Mouse (Mus musculus): Measurements from ENCODE around the gene Taf7l. TPM values are rescaled to one million over a fixed set of nuclear protein-coding genes. Genes with fewer than 3 reads are reported as not detected.

The Taf7l gene
- polyA plus RNA-seq, 1 experiment = not detected

DNA sequence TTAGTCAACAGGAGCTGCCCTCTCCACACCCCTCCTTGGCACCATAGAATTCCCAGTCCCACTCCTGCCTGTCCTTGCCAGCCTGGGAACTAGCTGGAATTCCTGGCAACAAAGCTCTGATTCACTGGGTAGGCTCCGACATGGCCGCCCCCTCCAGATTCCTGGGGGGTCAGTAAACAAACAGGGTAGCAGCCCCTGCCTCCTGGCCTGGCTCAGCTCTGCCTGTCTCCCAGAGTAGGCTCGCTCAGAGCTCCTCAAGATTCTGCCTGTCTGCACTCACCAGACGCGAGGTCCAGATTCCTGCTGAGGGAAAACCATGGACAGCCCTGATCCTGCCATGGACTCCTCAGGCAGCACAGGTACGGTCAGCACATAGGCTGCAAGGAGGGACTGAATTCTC is 49.5 kb downstream of the Taf7l start:
- TF ChIP-seq CTCF (IDR thresholded peaks at IDR 0.05; ENCODE audit: insufficient read depth, low read depth, low read length) = no peak
- TF ChIP-seq POLR2A (IDR thresholded peaks at IDR 0.05; ENCODE audit: insufficient read depth, low read depth, low read length) = no peak
- Histone ChIP-seq H3K27ac (ENCODE audit: insufficient read depth, low read depth, low read length) (no peak overlapping the region), H3K4me1 (ENCODE audit: control insufficient read depth, insufficient read depth, low read length) (peaks cover 16% of the 10 kb centered on the region), H3K4me3 (ENCODE audit: insufficient read depth, low read depth, low read length) (no peak overlapping the region)
- WGBS = 43% methylated on average over 6 of the region's 6 CpGs

DNA sequence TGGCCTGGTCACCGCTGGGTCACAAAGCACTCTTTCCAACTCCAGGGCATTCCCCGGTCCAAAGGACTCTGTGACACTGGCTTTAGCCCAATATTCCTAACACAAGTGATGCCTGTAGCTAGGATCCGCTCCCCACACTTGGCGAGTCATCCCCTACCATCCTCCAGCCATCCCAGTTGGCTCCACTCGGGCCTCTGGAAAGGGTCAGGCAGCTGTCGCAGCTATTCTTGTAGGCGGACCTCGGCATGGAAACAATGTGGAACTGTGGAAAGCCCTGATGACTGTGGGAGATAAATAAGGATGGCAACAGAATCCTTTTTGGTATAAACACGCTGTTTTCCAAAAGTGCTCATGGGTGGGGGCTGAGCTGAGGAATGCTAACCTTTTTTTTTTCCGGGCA is 50.5 kb downstream of the Taf7l start:
- peaks cover 16% of the 10 kb centered on the region for H3K4me1 ChIP-seq (ENCODE audit: control insufficient read depth, insufficient read depth, low read length)
- WGBS = 45% methylated on average over 10 of the region's 10 CpGs
- no peak overlapping the region for H3K4me3 ChIP-seq (ENCODE audit: insufficient read depth, low read depth, low read length)
- H3K27ac ChIP-seq (ENCODE audit: insufficient read depth, low read depth, low read length) = peak overlapping the region; percentile 40; the same call in 1 of the 2 replicates
- TF ChIP-seq CTCF (IDR thresholded peaks at IDR 0.05; ENCODE audit: insufficient read depth, low read depth, low read length) = no peak
- no peak for TF ChIP-seq POLR2A (IDR thresholded peaks at IDR 0.05; ENCODE audit: insufficient read depth, low read depth, low read length)

DNA sequence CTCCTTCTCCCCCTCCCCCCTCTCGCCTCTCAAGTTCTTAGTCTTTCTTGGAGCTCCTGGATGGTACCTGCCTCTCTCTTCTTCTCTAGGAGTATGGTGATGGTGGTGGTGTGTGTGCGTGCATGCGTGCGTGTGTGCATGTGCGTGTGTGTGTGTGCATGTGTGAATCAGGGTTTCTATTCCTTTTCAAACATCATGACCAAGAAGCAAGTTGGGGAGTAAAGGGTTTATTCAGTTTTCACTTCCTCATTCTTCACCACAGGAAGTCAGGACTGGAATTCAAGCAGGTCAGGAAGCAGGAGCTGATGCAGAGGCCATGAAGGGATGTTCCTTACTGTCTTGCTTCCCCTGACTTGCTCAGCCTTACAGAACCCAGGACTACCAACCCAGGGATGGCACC is 52.0 kb downstream of the Taf7l start:
- TF ChIP-seq POLR2A (IDR thresholded peaks at IDR 0.05; ENCODE audit: insufficient read depth, low read depth, low read length) = no peak
- TF ChIP-seq CTCF (IDR thresholded peaks at IDR 0.05; ENCODE audit: insufficient read depth, low read depth, low read length) = no peak
- H3K4me1 ChIP-seq (ENCODE audit: control insufficient read depth, insufficient read depth, low read length) = peaks cover 16% of the 10 kb centered on the region
- H3K27ac ChIP-seq (ENCODE audit: insufficient read depth, low read depth, low read length) = no peak overlapping the region; the same call in 1 of the 2 replicates
- WGBS = 88% methylated on average over 5 of the region's 5 CpGs
- H3K4me3 ChIP-seq (ENCODE audit: insufficient read depth, low read depth, low read length) = no peak overlapping the region

DNA sequence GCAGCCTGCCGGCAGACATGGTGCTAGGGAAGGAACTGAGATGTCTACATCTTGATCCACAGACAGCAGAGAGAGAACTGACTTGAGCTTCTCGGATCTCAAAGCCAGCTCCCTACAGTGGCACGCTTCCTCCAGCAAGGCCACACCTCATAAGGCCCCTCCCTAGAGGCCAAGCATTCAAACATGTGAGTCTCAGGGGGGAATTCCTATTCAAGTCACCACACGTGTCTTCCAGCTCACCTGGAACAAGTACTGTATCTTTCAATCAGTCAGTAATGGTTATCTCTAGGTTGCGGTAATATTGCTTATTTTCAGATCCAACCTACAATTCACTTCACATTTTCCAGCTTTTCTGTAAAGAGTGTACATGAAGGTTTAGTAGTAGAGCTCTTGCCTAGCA is 56.2 kb downstream of the Taf7l start:
- no peak overlapping the region for H3K27ac ChIP-seq (ENCODE audit: insufficient read depth, low read depth, low read length)
- H3K4me3 ChIP-seq (ENCODE audit: insufficient read depth, low read depth, low read length) = no peak overlapping the region
- H3K4me1 ChIP-seq (ENCODE audit: control insufficient read depth, insufficient read depth, low read length) = no peaks in the 10 kb centered on the region; the same call in 1 of the 2 replicates
- 87% methylated on average over 5 of the region's 5 CpGs for WGBS
- no peak for TF ChIP-seq CTCF (IDR thresholded peaks at IDR 0.05; ENCODE audit: insufficient read depth, low read depth, low read length)
- no peak for TF ChIP-seq POLR2A (IDR thresholded peaks at IDR 0.05; ENCODE audit: insufficient read depth, low read depth, low read length)

DNA sequence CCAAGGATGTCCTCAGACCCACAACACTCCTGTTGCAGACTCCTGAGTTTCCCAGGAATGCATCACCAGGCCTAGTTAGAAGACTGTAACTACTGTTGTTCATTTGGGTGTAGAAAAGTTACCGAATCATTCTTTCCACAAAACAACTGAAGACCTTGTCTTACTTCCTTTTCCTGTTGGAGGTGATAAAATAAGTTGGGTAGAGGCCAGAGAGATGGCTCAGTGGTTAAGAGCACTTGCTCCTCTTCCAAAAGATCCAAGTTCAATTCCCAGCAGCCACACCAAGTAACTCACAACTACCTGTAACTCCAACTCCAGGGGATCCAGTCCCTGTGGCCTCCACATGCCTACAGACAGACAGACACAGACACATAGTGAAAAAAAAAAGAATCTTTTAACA is 64.2 kb downstream of the Taf7l start:
- 82% methylated on average over 1 of the region's 1 CpGs for WGBS
- TF ChIP-seq CTCF (IDR thresholded peaks at IDR 0.05; ENCODE audit: insufficient read depth, low read depth, low read length) (no peak), POLR2A (IDR thresholded peaks at IDR 0.05; ENCODE audit: insufficient read depth, low read depth, low read length) (no peak)

More for the DNA sequence above, 64.2 kb downstream of the Taf7l start:
- no peak overlapping the region for H3K4me3 ChIP-seq (ENCODE audit: insufficient read depth, low read depth, low read length)
- 0 out of 2 replicates have a peak, but pooled peaks cover 2% of the 10 kb centered on the region for H3K4me1 ChIP-seq (ENCODE audit: control insufficient read depth, insufficient read depth, low read length)
- no peak overlapping the region for H3K27ac ChIP-seq (ENCODE audit: insufficient read depth, low read depth, low read length)

Other genes with a start within 250 kb of the Taf7l start
- not detected in 2 replicates for gene Trmt2b, start 199.5 kb downstream of the Taf7l start, polyA plus RNA-seq (2012; ENCODE audit: insufficient read depth, insufficient read length, low replicate concordance, missing spikeins)
- gene Tmem35a, start 181.3 kb downstream of the Taf7l start, polyA plus RNA-seq (2012; ENCODE audit: insufficient read depth, insufficient read length, low replicate concordance, missing spikeins) = not detected in 2 replicates
- not detected in 2 replicates for gene Cenpi, start 168.4 kb downstream of the Taf7l start, polyA plus RNA-seq (2012; ENCODE audit: insufficient read depth, insufficient read length, low replicate concordance, missing spikeins)
- 327 TPM in 1 of 2 replicates, not detected in the other for gene Drp2, start 71.9 kb downstream of the Taf7l start, polyA plus RNA-seq (2012; ENCODE audit: insufficient read depth, insufficient read length, low replicate concordance, missing spikeins)
- gene Timm8a1, start 65.4 kb upstream of the Taf7l start, polyA plus RNA-seq (2012; ENCODE audit: insufficient read depth, insufficient read length, low replicate concordance, missing spikeins) = not detected in 2 replicates
- not detected in 2 replicates for gene Btk, start 107.1 kb upstream of the Taf7l start, polyA plus RNA-seq (2012; ENCODE audit: insufficient read depth, insufficient read length, low replicate concordance, missing spikeins)
- not detected in 2 replicates for gene Rpl36a, start 109.2 kb upstream of the Taf7l start, polyA plus RNA-seq (2012; ENCODE audit: insufficient read depth, insufficient read length, low replicate concordance, missing spikeins)
- not detected in 2 replicates for gene Gla, start 124.6 kb upstream of the Taf7l start, polyA plus RNA-seq (2012; ENCODE audit: insufficient read depth, insufficient read length, low replicate concordance, missing spikeins)
- not detected in 2 replicates for gene Hnrnph2, start 124.7 kb upstream of the Taf7l start, polyA plus RNA-seq (2012; ENCODE audit: insufficient read depth, insufficient read length, low replicate concordance, missing spikeins)
- not detected in 2 replicates for gene Armcx4, start 210.0 kb upstream of the Taf7l start, polyA plus RNA-seq (2012; ENCODE audit: insufficient read depth, insufficient read length, low replicate concordance, missing spikeins)
- not detected in 2 replicates for gene Armcx1, start 241.5 kb upstream of the Taf7l start, polyA plus RNA-seq (2012; ENCODE audit: insufficient read depth, insufficient read length, low replicate concordance, missing spikeins)

Data from olfactory bulb, adult 2 months (tissue).